Mouse (Mus musculus) heart, adult 2 months (tissue): ENCODE results near the gene Stat5b.

Source experiments
- CTCF ChIP-seq: fragments of 200-600 bp; IDR thresholded peaks from 2 replicates; pipeline ENCODE4 v1.8.1; 2022; ENCODE audit warnings: antibody characterized with exemption, mild to moderate bottlenecking, moderate library complexity
- EP300 ChIP-seq: fragments of 200-500 bp; IDR thresholded peaks from 2 replicates; pipeline ENCODE4 v1.6.1; 2011; ENCODE audit warnings: low read depth, low read length, control low read depth; ENCODE audit not compliant: insufficient read depth

DNA sequence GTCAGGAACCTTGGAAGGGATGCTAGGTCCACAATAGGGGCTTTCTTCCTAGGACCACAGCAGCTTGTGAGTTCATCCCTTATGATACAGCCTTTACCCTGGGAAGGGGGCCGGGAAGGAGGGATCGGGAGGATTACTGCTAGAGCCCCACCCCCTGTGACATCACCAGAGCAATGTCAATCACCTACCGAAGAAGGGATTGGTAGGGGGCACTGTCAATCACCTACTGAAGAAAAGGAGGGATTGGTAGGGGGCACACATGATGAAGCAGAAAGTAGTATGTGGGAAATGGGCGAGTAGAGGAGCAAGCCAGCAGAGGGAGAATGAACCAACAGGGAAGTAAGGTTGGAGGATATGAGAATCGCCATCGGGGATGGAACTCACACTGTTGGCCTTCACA, 94.0 kb downstream of the Stat5b start:
- no peak for TF ChIP-seq EP300
- no peak for TF ChIP-seq CTCF
